Mouse (Mus musculus) adrenal gland, postnatal 10 days (tissue): ENCODE measurements around the gene Magi1. TPM values are rescaled to one million over a fixed set of nuclear protein-coding genes. Genes with fewer than 3 reads are reported as not detected.
A peak's percentile ranks its signal among the peaks of the same experiment; 100 is the strongest.
"Not testable (repeated sequence)": the region's sequence is repeated elsewhere in the genome, so short reads cannot be mapped to it uniquely, and the experiment has no call there.

Source experiments
- DNase-seq: peaks from one replicate; pipeline ENCODE4 v3.0.0; 2021; ENCODE audit warnings: mixed read lengths
- total RNA-seq, 2 experiments: library from RNA; stranded (reverse); gene quantifications; 2 replicates each; pipeline ENCODE4 v1.2.3; 2021

Gene Magi1
- total RNA-seq, 2 experiments from 2014 or later, result 19.1 to 22.4 TPM

DNA sequence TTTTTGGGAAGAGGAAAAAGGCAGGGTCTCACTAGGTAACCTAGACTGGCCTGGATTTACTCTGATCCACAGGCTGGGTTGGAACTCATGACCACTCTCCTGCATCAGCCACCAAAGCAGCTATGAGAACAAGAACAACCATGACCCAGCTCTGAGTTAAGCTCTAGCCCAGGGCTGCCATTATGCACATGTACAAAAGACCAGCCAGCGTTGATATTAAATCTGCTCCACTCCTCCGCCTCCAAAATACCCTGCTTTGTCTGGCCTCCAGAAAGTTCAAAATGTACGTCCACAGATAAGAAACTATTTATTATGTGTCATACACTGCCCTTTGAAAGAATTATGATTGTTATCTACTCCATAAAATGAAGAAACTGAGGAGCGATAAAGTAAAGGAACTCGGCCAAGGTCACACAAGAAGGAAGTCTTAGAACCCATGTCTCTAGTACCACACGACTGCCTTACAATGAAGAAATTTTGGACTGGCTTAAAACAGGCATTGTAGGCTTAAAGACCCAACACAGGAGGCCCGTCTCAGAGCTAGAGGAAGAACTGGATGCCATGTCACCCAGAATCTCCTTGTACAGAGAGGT is 223.0 kb downstream of the Magi1 start:
- DNase-seq, result peak; percentile 38

DNA sequence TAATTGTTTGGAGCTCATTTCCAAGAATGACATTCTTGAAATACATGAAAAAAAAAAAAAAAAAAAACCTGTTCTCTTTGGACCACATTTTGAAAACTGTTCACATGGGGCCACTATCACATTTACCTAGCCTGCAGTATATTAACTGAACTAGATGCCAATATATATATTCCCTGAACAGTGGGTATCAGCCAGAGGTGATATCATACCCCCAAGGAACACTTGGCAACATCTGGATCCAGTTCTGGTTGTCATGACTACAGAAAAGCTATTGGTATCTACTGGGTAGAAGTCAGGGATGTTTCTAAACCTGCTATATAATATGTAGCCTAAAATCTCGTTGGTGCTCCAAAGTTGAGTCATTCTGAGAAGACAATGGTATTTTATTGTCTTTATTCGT is 224.6 kb downstream of the Magi1 start:
- DNase-seq, result no peak

DNA sequence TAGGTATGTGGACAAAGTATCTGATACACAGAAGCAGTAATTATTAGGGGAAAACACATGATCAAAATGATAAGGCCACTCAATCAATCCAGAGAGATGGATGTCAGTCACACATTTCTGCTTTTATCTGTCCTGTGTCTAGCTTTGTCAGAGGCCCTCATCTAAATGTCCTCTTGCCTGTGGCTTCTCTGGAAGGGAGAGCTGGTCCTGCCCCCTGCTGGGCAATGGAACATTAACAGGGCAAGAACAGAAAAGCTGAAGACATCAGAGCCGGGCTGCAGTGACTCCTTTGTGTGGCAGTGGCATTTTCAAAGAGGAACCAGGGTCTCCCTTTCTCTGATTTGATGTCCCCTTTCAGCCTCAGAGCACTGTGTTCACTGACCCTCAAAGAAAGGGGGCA is 229.8 kb downstream of the Magi1 start:
- DNase-seq, result peak; percentile 73

DNA sequence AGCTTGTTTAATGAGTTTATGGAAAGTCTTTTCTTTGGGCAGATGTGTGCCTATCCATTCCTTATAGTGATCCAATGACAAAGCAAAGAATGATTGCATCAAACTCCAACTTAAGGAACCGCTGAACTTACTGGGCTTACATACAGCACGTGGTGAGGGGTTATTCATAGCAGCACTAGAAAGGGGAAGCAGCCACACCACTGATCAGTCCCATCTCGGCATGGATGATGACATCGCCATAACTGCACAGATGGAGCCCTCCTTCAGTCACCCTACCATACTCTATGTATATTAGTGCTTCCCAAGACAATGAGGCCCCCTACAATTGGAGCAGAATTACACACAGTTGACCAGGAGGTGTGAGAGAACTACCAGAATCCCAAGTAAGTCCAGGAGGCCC is 238.5 kb downstream of the Magi1 start:
- DNase-seq, result no peak

DNA sequence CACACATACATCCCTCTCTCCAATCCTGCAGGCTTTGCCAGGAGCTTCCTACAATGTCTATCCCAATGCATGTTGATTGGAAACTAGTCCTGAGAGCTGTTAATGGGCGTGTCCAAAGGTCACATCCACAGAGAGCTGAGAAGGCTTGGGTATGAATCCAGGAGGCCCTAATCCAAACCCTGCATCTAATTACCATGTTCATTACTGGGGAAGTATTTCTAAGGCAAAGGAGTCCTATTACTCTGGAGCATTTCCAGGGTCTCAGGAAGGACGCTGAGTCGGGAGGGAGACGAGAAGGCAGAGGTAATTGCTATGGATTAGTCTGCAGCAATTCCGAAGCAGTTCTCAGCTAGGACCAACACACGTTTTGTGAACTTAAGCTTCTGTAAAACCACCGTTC is 240.3 kb downstream of the Magi1 start:
- no peak for DNase-seq

DNA sequence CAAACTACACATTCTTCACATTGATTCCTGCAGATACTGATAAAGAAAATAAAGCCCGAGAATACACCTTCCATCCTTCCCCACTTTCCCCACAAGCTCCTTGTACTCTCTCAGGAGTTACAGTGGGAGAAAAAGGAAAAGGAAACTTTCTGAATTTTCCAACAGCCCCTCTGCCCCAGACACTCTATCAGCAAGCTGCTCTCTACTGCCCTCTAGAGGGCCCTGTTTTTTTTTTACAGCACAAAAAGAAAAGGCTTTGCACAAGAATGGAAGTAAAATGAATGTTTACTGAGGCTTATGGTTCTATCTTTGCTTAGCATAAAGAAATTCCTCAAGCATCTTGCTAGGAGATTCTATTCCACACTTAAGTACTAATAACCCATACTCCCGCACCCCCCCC is 243.6 kb downstream of the Magi1 start:
- peak; percentile 71 for DNase-seq

DNA sequence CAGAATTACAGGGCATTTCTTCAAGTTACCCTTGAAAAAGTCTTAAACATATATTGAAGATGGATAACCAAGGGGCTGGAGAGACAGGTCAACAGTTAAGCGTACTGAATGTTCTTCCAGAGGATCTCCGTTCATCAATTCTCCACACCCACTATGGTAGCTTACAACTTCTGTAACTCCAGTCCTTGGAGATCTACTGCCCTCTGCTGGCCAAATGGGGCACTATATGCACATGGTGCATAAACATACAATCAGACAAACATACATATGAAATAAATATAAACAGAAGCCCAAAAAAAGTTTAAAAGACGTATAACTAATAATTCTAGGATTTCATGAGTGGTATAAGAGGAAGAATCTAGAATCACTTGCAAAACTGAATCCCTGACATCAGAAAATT is 244.8 kb downstream of the Magi1 start:
- DNase-seq, result no peak

DNA sequence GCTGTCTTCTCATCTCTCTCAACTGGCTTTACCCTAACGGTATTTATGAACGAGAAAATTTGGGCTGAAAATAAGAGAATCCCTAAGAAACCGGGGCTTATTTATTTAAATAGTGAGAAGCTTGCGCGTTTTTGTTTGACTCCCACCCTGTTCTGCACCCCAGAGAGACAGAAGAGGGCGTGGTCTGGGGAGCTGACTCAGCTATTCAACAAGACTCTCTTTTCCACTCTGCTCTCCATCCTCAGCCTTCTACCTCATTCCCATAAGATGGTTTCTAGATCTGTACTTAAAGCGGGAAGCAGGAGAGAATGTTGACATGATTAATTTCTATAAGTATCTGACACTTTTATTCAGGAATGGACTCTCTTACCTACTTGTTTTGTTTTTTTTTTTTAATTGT is 247.2 kb downstream of the Magi1 start:
- no peak for DNase-seq

DNA sequence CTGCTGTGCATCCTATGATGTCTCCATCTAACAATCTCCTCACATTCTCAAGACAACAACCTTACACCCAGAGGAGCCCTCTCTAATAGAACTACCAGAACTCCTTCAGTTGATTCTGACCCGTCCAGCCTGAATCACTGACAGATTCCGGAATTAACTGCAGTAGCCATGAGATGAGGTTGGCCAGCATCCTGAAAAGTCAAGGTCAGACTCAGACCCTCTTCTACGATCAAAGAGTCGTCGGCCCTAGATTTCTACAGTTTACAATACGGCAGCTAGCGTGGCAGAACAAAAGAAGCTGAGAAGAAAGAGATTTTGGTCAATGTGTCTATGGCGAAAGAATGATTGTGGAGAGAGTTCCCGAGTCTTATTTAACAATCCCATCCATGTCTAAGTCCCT is 257.4 kb downstream of the Magi1 start:
- DNase-seq, result peak; percentile 29

DNA sequence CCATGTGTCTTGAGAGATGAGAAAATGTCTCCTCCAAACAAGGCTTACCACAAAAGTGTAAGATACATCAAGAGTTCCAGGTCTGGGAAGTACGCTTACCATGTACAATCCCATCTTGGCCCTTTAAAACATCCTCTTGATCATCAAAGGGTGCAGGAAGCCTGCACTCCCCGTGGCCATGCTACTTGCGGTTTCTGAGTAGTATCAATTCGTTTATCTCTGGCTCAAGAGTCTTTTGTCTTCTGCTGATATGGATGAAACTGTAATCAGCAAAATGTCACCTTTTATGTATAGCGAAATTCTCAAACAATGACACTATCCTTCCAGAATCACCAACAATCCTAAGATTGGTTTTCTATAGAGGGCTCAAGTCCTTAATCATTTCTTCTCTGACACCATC is 261.3 kb downstream of the Magi1 start:
- DNase-seq, result no peak

DNA sequence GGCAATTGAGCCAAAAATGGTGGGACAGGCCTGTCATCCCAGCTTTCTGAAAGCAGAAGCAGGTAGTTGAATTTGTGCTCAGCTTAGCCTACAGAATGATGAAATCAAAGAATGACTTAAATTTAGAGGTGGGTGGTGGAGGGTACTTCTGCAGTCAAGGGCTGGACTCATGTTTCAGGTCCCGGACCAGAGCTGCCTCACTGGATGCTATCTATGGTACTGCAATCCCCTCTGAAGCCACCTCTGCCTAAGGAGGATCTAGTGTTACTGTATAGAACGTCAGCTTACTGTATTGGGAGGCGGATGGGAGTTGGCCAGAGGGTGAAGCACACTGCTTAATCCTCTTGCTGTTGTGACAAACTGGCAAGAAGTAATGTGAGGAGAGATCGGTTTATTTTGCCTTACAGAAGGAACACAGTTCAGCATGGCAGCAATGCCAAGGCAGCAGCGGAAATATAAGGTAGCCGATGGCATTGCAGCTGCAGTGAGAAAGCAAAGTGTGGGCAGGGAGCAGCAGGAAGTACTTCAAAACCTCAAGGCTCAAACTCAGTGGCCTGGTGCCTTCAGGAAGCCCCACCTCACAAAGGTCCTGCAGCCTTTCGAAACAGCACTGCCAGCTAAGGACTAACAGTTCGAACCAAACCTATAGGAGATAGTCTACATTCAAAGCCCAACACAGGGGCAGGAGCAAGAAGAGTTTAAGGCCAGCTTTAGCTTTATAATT is 262.3 kb downstream of the Magi1 start:
- DNase-seq, result no peak

DNA sequence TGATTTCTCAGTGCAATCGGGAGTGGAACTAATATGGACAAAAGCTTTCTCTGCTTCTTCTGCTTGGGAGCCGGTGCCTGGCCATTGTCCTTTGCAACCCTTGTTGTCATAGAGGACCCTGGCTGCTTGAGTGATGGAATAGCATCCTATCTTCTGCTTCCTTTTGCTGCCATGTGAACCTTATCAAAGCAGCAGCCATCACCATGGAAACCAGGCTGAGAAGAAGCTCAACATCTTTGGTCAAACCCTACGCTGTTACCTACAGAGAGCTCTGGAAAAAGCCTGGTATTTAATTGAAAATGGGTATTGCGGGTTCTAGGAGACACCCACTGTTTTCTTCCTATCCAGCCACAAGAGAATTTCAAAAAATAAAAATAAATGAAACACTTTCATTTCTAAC is 263.2 kb downstream of the Magi1 start:
- no peak for DNase-seq

DNA sequence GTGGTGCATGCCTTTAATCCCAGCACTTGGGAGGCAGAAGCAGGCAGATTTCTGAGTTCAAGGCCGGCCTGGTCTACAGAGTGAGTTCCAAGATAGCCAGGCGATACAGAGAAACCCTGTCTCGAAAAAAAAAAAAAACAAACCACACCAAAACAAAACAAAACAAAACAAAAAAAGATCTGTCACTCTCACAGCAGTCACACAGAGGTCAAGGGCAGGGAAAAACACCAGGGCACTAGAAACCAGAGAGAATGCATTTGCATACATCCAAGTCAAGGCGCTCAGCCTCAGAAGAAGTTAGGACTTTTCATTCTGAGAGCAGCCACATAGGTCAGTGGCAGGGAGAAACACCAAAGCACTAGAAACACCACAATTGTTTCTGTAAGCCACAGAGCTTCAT is 263.8 kb downstream of the Magi1 start:
- DNase-seq, result no peak

DNA sequence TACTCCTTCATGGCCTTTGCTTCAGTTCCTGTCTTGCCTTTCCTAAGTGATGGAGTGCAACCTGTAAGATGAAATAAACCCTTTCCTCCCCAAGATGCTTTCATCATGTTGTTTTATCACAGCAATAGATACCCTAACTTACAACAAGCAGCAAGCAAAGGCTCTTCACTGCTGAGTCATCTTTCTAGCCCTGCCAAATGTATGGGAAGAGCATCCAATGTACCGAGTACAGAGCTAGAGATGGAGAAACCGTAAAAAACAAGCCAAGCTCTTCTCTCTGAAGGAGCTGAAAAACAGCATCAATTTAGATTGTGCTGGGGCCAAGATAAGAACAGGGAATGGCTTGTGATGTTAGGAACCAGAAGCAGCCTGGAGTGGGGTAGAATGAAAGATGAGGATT is 270.0 kb downstream of the Magi1 start:
- DNase-seq, result no peak

DNA sequence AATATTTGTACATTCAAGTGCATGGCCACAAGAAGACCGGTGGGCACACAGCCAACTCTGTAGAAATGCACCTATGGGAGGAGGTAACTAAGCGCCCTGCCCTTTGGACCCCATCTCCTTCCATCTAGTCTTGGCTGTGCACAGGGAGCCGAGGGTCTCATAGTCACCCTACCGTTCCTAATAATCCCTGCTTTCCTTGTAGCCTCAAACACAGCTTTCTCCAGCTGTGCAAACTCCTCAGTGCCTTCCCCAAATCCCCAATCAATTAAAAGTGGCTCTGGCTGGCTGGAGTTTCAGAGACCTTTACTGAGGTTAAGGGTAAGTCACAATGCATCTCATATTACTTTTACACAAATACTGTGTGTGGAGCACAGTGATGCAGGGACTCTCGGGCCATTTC is 271.8 kb downstream of the Magi1 start:
- DNase-seq, result no peak

DNA sequence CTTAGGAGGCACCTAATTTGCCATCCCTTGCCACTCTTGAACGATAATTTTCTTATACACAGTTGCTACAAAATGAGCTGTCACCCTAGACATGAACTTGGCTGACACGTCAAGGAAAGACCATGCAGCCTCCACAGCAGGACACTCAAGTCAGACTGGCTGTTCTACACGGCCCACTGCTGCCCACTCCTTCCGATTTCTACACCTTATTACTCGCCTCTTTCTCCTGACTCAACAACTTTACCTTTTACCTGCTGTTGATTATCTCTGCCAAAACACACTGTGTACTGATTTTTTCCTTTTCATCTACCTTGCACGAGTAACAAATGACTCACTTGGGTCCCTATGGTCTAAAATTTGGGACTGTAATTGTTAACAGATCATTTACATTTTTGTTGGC is 272.2 kb downstream of the Magi1 start:
- DNase-seq, result no peak

DNA sequence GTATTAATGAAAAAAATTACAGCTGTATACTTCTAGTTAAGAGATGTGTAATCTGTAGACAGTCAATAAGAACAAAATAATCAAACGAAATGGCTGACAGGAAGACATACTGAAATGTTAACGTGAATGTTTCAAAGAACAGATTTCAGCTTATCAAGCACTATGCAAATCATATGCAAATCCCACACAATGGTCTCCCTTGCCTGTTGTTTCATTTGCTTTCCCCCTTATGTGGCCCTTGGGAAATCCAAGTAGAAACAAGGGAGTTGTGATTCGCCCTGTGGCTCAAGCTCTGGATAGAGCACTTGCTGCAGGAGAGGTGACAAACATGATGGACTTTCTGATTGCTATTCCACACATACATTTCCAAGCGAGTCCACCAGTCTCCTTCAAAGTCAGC is 275.1 kb downstream of the Magi1 start:
- no peak for DNase-seq

DNA sequence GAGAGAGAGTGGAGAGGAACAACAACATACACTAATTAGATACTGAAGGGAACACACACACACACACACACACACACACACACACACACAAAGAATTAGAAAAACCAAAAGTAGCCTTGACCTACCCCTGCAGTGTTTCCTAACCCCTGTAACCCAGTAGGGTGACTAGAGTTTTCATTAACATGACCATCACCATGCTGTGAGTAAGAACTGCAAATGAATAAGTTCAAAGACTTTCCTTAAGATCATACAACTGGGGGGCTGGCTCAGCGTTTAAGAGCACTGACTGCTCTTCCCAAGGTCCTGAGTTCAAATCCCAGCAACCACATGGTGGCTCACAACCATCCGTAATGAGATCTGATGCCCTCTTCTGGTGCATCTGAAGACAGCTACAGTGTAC is 280.1 kb downstream of the Magi1 start:
- not testable (repeated sequence) for DNase-seq

DNA sequence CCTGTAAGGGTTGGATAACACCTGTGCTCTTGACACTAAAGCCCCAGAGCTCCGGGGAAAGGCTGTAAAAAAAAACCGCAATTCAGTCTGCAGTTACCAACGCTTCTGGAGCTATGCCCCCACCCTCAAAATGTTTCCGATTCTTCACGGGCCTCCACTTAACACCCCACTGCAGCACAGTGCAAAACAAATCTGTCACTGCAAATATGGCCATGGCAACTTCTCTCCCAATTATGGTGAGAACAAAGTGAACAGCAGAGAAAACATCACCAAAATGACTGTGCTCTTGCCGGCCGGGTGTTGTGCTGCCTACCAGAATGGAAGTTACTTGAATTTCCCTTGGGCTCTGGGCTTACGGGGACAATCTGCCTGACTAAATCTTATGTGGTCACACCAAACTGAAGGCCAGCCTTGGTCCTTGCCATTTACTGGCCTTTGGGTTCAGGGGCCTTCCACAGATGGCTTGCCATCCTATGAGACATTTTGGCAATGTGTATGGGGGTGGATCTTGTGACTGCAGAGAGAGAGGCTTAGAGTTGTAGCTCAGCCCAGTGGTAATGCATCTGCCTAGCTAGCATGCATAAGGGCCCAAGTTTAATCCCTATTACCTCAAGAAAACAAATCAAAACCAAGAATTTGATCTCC is 286.8 kb downstream of the Magi1 start:
- peak; percentile 43 for DNase-seq

DNA sequence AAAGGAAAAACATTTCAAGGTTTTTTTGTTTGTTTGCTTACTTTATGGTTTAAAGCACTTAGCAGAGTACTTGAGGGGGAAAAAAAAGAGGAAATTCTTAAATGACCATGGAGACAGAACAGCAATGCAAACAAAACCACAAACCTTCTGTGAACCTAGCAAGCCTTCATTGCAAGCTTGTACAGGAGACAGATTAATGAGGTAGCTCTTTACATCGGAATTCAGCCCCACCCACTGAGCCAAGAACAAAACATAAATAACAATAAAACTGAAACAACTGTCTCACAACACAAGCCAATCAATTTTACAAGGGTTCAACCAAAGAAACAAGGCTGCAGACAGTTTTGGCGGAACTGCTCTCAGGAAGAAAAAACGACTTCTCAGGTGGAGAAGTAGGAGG is 296.2 kb downstream of the Magi1 start:
- no peak for DNase-seq

DNA sequence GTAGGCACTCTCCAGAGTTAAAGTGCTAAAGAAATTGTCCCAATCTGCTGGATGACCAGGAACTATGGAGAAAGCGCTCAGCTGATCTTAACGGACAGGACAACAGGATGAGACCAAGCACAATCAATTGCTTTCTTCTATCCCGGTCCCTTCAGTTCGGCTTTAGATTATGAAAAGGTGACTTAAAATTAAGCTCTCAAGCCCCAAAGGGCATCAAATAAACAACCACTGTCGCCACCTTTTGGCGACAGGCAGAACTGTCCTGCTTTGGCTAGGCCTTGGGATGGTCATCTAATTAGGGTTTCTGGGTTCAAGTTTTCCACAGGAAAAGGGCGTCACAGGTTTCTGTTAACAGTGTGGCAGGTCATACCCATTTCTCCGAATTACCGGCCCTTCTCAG is 298.6 kb downstream of the Magi1 start:
- DNase-seq, result peak; percentile 68

DNA sequence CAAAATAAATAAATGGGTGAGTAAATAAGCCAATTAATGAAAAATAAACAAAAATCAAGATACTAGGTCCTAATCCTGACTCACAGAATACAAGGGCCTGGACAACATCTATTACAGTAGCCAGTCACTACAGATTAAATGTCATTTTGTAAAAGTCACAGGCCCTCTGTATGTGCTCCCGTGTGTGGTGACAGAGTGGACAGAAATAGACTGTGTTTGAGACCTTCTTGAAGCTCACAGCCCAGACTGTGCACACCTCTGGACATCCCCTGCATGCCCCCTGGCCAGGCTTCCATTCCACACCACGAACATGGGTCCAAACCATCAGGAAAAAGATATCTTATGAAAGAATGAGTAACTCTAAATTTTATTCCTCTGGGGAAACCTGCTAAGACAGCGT is 300.2 kb downstream of the Magi1 start:
- DNase-seq, result no peak

DNA sequence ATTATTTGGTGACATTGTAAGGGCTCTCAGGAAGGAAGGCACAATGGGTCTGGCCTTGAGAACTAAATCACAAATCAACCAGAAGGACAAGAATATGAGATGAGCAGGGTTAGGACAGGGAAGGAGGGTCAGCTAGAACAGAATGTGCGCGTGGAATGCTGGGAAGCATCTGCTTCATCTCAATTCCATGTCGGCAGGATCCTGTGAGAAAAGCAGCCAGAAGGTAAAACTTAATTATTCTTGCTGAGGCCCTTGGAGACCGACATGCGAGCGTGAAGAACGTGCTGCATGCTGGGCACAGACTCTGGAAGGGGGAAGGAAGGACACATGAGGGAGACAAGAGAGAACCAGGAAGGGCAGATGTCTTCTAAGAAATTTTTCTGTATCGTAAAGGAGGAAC is 302.5 kb downstream of the Magi1 start:
- DNase-seq, result no peak

DNA sequence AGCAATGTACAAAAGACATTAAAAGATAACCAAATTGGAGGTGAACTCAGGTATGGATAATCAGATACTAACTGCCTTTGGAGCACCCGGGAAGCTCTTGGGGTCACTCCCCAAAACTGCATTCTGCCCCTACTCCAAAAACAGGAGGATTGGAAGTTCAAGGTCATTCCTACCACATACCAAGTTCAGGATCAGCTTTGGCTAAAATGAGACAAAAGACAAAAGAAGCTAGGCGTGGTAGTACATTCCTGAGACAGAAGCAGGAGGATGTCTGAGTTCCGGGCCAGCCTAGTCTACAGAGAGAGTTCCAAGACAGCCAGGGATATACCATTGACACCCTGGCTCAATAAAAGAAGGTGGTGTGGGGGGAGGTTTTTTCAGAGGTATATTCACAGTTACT is 304.5 kb downstream of the Magi1 start:
- no peak for DNase-seq
